Mouse (Mus musculus): ENCODE data around the gene Lrfn5. TPM values are rescaled to one million over a fixed set of nuclear protein-coding genes. Genes with fewer than 3 reads are reported as not detected.

Gene Lrfn5
- polyA plus RNA-seq (2014; fragmentation: Nextera tagmentation; extraction: Ambion mirVana) = 5.4 and 5.8 TPM in 2 replicates

DNA sequence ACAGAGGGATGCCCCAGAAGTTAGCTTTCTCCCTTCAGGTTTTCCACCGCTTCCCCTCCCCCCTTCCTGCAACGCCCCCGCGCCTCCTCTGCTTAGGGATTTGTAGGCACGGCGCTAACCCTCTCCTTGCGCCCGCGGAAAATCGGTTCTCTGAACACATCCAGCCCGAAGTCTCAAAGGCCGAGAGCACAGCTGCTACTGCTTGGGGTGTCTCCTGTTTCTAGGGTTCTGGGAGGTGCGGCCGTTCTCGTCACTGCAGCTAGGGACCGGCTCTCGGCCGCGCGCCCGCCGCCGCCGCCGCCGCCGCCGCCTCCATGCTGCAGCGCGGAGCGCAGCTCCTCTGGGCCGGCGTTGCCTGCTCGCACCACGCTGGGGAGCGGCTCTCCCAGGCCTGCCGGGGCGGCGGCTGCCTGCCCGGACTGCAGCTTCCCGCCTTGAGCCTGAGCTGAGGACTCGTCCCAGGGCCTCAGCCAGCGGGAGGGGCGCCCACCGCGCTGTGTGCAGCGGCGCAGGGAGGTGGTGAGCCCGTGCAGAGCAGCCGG is at the start of gene Lrfn5:
TSS of gene Lrfn5 (plus strand) at position 322 of the 542 bp plus-strand sequence.
- DNase-seq (ENCODE audit: low spot score) (peak; percentile 83), ATAC-seq (ENCODE audit: insufficient read depth, low FRiP score, low TSS enrichment) (peak; percentile 93)
- Histone ChIP-seq H3K36me3 (ENCODE audit: control insufficient read depth, insufficient read depth, low read length) (no peaks in the 10 kb centered on the region), H3K9ac (ENCODE audit: low read length) (peak within 1 kb of the TSS; percentile 59), H3K27me3 (ENCODE audit: control insufficient read depth, insufficient read depth, low read length) (peaks cover 27% of the 10 kb centered on the region), H3K9me3 (ENCODE audit: control insufficient read depth, low read length) (no peaks in the 10 kb centered on the region), H3K4me1 (ENCODE audit: control insufficient read depth, insufficient read depth, low read length) (peaks cover 3% of the 10 kb centered on the region; the same call in 1 of the 2 replicates), H3K4me3 (ENCODE audit: low read depth, low read length) (peak within 1 kb of the TSS; percentile 54), H3K27ac (ENCODE audit: low read depth, low read length) (no peak within 1 kb of the TSS), H3K4me2 (ENCODE audit: low read depth) (peak within 1 kb of the TSS; percentile 65)
- under 1% methylated on average over 36 of the region's 50 CpGs for WGBS

DNA sequence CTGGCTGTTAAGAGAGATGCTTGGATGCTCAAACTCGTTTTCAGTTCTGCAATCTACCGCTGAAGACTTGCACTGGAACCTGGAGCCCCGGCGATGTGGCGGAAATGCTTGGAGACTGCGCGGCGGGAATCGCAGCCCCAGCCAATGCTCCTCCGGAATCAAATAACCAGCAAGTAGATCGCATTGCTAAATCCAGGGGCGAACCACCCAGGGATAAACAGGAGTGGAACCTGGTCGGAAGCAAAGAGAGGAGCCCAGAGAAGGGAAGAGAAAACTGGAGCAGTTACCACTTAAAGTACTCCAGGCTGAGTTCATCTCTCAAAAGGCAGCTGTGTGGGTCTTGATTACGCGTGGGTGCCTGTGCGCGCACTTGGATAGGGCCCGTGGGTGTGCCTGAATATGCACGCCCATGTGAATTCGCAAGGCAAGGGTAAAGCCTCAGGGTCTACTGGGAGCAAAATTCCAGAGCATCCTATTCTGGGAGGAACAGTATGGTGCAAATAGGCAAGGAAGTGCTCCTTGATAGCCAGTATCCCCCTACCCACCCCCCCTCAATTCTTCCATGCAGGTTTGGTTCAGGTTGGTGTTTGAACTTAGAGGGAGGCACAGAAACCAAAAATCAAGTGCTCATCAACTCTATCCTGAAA is 1.3 kb upstream of the Lrfn5 start:
- H3K27me3 ChIP-seq (ENCODE audit: control insufficient read depth, insufficient read depth, low read length) = peaks cover 27% of the 10 kb centered on the region
- H3K4me1 ChIP-seq (ENCODE audit: control insufficient read depth, insufficient read depth, low read length) = peaks cover 3% of the 10 kb centered on the region; the same call in 1 of the 2 replicates
- DNase-seq (ENCODE audit: low spot score) = peak; percentile 17
- peak overlapping the region; percentile 9 for H3K4me3 ChIP-seq (ENCODE audit: low read depth, low read length)
- WGBS = 2% methylated on average over 20 of the region's 20 CpGs
- ATAC-seq (ENCODE audit: insufficient read depth, low FRiP score, low TSS enrichment) = no peak
- H3K9me3 ChIP-seq (ENCODE audit: control insufficient read depth, low read length) = no peaks in the 10 kb centered on the region
- H3K36me3 ChIP-seq (ENCODE audit: control insufficient read depth, insufficient read depth, low read length) = no peaks in the 10 kb centered on the region
- no peak overlapping the region; the same call in 1 of the 2 replicates for H3K9ac ChIP-seq (ENCODE audit: low read length)
- peak overlapping the region; percentile 31 for H3K4me2 ChIP-seq (ENCODE audit: low read depth)
- no peak overlapping the region for H3K27ac ChIP-seq (ENCODE audit: low read depth, low read length)

DNA sequence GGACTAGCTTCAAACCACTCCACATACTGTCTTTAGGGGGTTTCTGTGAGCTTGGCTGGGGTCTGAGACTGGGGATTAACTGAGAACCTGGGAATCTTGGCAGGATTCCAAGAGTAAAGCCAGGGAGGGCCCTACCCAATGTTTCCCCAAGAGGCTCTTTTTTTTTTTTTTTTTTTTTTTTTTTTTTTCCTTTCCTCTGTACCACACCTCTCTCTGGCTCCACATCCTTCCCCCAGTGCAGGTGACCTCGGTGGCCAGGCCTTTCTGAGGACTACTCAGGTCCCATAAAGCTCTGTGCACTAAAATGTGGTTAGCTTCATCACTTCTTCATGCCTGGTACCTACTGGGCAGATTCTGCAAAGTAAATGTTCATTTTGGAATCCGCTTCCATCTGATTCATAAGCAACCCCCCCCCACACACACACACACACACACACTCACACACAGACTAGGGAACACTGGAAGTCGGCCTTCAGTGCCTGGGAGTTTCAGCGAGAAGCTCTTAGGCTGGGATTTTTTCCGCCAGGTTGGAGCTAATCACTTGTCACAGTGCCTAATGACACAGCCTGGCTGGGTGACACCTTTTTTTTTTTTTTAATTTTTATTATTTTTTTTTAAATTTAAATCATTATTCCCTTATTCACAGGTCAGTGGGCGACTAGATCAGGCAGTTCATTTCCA is 662 bp upstream of the Lrfn5 start:
- DNase-seq (ENCODE audit: low spot score) = peak; percentile 15
- H3K4me3 ChIP-seq (ENCODE audit: low read depth, low read length) = peak overlapping the region; percentile 54
- H3K36me3 ChIP-seq (ENCODE audit: control insufficient read depth, insufficient read depth, low read length) = no peaks in the 10 kb centered on the region
- H3K9me3 ChIP-seq (ENCODE audit: control insufficient read depth, low read length) = no peaks in the 10 kb centered on the region
- H3K27ac ChIP-seq (ENCODE audit: low read depth, low read length) = no peak overlapping the region
- 4% methylated on average over 6 of the region's 6 CpGs for WGBS
- no peak overlapping the region; the same call in 1 of the 2 replicates for H3K9ac ChIP-seq (ENCODE audit: low read length)
- H3K27me3 ChIP-seq (ENCODE audit: control insufficient read depth, insufficient read depth, low read length) = peaks cover 27% of the 10 kb centered on the region
- H3K4me1 ChIP-seq (ENCODE audit: control insufficient read depth, insufficient read depth, low read length) = peaks cover 3% of the 10 kb centered on the region; the same call in 1 of the 2 replicates
- peak; percentile 28 for ATAC-seq (ENCODE audit: insufficient read depth, low FRiP score, low TSS enrichment)
- H3K4me2 ChIP-seq (ENCODE audit: low read depth) = peak overlapping the region; percentile 65

DNA sequence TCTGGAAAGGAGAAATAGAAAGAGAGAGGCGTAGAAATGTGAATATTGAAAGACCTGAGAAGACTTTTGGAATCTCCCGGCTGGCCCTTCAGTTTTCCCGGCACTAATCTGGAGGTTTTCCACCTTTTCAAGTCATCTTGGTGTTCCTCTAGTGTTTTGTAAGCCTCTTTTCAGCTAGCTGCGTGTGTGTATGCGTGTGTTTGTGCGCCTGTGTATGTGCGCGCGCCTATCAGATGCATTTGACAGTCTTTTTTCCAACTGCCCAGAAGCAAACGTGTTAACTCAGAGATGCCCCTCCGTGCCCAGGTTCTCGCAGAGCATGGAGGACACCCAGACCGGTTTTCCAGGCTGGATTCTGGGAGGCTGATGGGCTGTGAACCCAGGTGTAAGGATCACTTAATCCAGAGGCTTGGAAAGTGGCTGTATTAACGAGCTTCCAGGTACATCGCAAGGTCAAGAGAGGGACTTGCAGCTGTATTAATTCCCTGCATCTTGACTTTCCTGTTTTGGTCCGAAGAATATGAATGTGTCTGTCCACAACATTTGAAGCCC is 757 bp downstream of the Lrfn5 start:
- no peaks in the 10 kb centered on the region for H3K36me3 ChIP-seq (ENCODE audit: control insufficient read depth, insufficient read depth, low read length)
- H3K27ac ChIP-seq (ENCODE audit: low read depth, low read length) = no peak overlapping the region
- H3K9ac ChIP-seq (ENCODE audit: low read length) = no peak overlapping the region
- peak overlapping the region; percentile 65 for H3K4me2 ChIP-seq (ENCODE audit: low read depth)
- H3K27me3 ChIP-seq (ENCODE audit: control insufficient read depth, insufficient read depth, low read length) = peaks cover 27% of the 10 kb centered on the region
- H3K4me3 ChIP-seq (ENCODE audit: low read depth, low read length) = peak overlapping the region; percentile 54
- DNase-seq (ENCODE audit: low spot score) (peak; percentile 46), ATAC-seq (ENCODE audit: insufficient read depth, low FRiP score, low TSS enrichment) (no peak)
- H3K9me3 ChIP-seq (ENCODE audit: control insufficient read depth, low read length) = no peaks in the 10 kb centered on the region
- H3K4me1 ChIP-seq (ENCODE audit: control insufficient read depth, insufficient read depth, low read length) = peaks cover 3% of the 10 kb centered on the region; the same call in 1 of the 2 replicates
- 1% methylated on average over 16 of the region's 16 CpGs for WGBS

DNA sequence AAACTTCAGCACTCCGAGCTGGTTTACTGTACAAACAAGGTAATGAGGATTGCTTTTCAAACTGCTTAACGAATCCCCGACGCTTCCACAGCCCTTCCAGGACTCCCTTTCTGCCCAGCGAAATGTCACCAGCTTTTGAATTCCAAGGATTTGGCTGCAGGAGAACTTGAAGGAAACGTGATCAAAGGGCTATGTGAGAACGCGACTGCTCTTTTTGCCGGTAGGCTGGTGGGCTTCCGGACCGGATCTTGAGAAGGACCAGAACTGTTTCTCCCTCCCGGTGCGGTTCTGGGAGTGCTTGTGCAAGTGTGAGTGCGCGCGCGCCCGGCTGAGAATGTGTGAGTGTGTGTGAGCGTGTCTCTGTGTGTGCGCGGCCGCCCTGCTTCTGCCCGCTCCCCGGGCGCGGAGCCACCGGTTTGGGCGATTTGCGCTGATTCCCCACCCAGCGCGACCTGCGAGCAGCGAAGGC is 1.3 kb downstream of the Lrfn5 start:
- no peak overlapping the region for H3K27ac ChIP-seq (ENCODE audit: low read depth, low read length)
- peaks cover 27% of the 10 kb centered on the region for H3K27me3 ChIP-seq (ENCODE audit: control insufficient read depth, insufficient read depth, low read length)
- WGBS = under 1% methylated on average over 33 of the region's 33 CpGs
- peaks cover 3% of the 10 kb centered on the region; the same call in 1 of the 2 replicates for H3K4me1 ChIP-seq (ENCODE audit: control insufficient read depth, insufficient read depth, low read length)
- H3K4me2 ChIP-seq (ENCODE audit: low read depth) = peak overlapping the region; percentile 65
- DNase-seq (ENCODE audit: low spot score) (peak; percentile 46), ATAC-seq (ENCODE audit: insufficient read depth, low FRiP score, low TSS enrichment) (no peak)
- H3K4me3 ChIP-seq (ENCODE audit: low read depth, low read length) = peak overlapping the region; percentile 54
- H3K36me3 ChIP-seq (ENCODE audit: control insufficient read depth, insufficient read depth, low read length) = no peaks in the 10 kb centered on the region
- peak overlapping the region; percentile 37 for H3K9ac ChIP-seq (ENCODE audit: low read length)
- no peaks in the 10 kb centered on the region for H3K9me3 ChIP-seq (ENCODE audit: control insufficient read depth, low read length)

DNA sequence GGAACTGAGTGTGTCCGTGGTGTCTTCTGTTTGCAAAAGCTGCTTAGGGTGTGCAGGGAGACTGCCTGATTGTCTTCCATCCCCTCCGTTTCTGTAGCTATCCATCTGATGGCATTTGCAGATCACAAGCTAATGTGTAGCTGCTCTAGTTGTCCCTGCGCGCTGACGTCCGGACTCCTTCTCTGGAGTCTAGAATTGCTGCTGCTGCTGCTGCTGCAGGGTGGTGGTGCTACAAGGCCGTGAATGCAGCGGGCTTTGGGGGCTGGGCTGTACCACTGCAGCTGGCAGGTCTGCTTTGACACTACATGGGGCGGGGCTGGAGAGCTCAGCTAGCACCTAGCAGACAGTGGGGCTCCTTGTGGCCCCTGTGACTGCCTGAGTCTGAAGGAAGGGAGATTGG is 3.2 kb downstream of the Lrfn5 start:
- peak; percentile 65 for DNase-seq (ENCODE audit: low spot score)
- 0 out of 2 replicates have a peak overlapping the region, but pooled peaks have one; percentile 4 for H3K4me3 ChIP-seq (ENCODE audit: low read depth, low read length)
- 0 out of 2 replicates have a peak overlapping the region, but pooled peaks have one; percentile 3 for H3K4me2 ChIP-seq (ENCODE audit: low read depth)
- H3K9ac ChIP-seq (ENCODE audit: low read length) = no peak overlapping the region
- H3K27ac ChIP-seq (ENCODE audit: low read depth, low read length) = 0 out of 2 replicates have a peak overlapping the region, but pooled peaks have one; percentile 20
- ATAC-seq (ENCODE audit: insufficient read depth, low FRiP score, low TSS enrichment) = no peak
- H3K4me1 ChIP-seq (ENCODE audit: control insufficient read depth, insufficient read depth, low read length) = peaks cover 3% of the 10 kb centered on the region; the same call in 1 of the 2 replicates
- under 1% methylated on average over 9 of the region's 9 CpGs for WGBS
- H3K9me3 ChIP-seq (ENCODE audit: control insufficient read depth, low read length) = no peaks in the 10 kb centered on the region
- no peaks in the 10 kb centered on the region for H3K36me3 ChIP-seq (ENCODE audit: control insufficient read depth, insufficient read depth, low read length)
- H3K27me3 ChIP-seq (ENCODE audit: control insufficient read depth, insufficient read depth, low read length) = peaks cover 24% of the 10 kb centered on the region

DNA sequence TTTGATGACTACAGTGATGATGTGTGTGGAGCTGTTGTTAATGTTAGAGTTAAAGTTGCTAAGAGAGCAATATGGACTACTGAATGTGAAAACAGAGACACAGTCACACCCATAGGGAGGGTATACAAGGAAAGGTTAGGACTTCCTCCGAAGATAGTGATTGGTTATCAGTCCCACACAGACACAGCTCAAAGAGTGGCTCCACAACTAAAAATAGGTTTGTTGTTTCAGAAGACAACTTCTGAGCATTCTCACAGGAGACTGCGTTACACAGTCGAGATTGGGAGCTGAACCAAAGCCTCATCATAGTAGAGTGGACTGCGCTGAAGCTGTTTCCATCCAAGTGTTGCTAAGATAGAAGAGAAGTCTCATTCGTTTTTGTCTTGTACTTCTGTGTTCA is 57.0 kb downstream of the Lrfn5 start:
- ATAC-seq (ENCODE audit: insufficient read depth, low FRiP score, low TSS enrichment) (no peak), DNase-seq (ENCODE audit: low spot score) (no peak)
- H3K27ac ChIP-seq (ENCODE audit: low read depth, low read length) = no peak overlapping the region
- H3K27me3 ChIP-seq (ENCODE audit: control insufficient read depth, insufficient read depth, low read length) = no peaks in the 10 kb centered on the region
- H3K36me3 ChIP-seq (ENCODE audit: control insufficient read depth, insufficient read depth, low read length) = no peaks in the 10 kb centered on the region
- no peak overlapping the region for H3K4me3 ChIP-seq (ENCODE audit: low read depth, low read length)
- H3K4me1 ChIP-seq (ENCODE audit: control insufficient read depth, insufficient read depth, low read length) = no peaks in the 10 kb centered on the region
- WGBS = 90% methylated on average over 5 of the region's 5 CpGs
- H3K9ac ChIP-seq (ENCODE audit: low read length) = no peak overlapping the region
- no peaks in the 10 kb centered on the region for H3K9me3 ChIP-seq (ENCODE audit: control insufficient read depth, low read length)
- H3K4me2 ChIP-seq (ENCODE audit: low read depth) = no peak overlapping the region

DNA sequence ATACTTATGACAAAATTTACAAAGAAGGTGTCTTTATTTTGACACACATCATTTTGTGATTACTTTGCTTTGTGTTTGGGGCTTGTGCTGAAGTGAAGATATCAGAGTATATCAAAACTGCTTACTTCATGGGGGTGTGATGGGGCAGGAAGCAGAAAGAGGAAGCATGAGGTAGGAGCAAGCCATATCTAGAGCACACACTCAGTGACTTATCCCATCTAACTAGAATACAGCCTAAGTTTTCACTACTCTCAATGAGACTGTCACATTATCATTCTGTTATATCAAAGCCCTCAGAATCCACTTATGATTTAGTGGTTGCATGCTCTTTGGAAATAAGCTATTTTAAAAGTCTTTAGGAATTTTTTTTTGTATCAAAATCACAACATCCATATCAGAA is 77.4 kb downstream of the Lrfn5 start:
- DNase-seq (ENCODE audit: low spot score) = no peak
- Histone ChIP-seq H3K27me3 (ENCODE audit: control insufficient read depth, insufficient read depth, low read length) (no peaks in the 10 kb centered on the region), H3K9ac (ENCODE audit: low read length) (no peak overlapping the region), H3K4me2 (ENCODE audit: low read depth) (no peak overlapping the region), H3K9me3 (ENCODE audit: control insufficient read depth, low read length) (no peaks in the 10 kb centered on the region), H3K27ac (ENCODE audit: low read depth, low read length) (no peak overlapping the region), H3K4me3 (ENCODE audit: low read depth, low read length) (no peak overlapping the region), H3K36me3 (ENCODE audit: control insufficient read depth, insufficient read depth, low read length) (no peaks in the 10 kb centered on the region), H3K4me1 (ENCODE audit: control insufficient read depth, insufficient read depth, low read length) (no peaks in the 10 kb centered on the region)
- no peak for ATAC-seq (ENCODE audit: insufficient read depth, low FRiP score, low TSS enrichment)

Data from neural tube, embryonic 11.5 days (tissue).